Mouse (Mus musculus): Measurements from ENCODE around the gene Stab2.
A peak's percentile ranks its signal among the peaks of the same experiment; 100 is the strongest.

Stab2 gene

DNA sequence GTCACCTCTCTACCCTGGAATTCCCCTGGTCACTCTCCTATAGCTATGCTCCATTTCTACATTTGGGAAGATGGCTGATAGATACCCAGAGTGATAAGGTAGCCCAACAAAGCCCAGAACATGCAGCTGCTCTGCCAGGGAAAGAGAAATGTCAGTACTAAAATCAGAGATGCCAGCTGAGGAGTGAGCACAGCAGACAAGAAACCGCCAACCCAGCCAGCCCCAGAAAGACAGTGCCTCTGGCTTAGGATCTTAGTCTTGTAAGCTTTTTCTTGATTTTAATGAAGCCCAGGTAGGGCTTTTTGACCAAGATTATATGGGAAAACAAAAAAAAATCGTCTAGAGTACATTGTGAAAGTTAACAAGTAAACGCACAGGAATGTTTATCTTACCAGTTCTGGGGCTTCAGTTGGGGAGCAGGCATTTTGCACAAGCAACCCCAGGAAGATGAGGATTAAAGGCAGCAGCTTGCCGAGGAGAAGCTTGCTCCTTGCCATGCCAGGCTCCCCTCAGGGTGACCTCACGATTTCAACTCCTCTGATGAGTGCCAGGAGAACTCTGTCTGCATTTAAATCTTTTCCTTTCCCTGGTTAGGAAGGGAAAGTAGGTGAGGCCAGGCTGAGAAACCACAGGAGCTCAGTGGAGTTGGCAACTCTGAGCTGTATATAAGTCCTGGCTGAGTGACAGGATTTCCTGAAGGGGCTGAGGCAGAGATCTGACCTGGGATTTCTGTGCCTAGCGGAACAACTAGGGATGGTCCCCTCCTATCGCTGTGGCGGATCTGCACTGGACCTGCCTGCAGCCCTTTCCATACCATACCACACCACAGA is at the start of gene Stab2:
Stab2 (minus strand) TSS at position 641 of the 830 bp plus-strand sequence.
- DNase-seq (ENCODE audit: low read depth, low spot score) = no peak

DNA sequence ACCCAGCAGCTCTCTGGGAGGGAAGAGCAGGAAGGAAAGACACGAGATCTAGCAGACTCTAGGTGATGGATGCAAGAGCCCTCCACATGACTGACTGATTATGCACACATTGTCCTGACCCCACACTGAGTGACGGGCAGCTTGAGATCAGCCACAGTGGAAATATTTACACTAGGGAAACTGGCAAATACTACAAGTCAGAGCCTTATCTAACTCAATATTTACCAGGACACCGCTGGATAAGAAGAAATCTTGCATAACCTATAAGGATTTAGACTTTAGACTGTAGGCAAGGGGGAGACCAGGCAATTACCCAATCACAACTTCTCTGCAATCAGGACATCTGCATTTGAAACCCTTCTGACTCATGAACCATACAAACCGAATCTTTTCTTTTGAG is 43.9 kb upstream of the Stab2 start:
- DNase-seq (ENCODE audit: low read depth, low spot score) = no peak

DNA sequence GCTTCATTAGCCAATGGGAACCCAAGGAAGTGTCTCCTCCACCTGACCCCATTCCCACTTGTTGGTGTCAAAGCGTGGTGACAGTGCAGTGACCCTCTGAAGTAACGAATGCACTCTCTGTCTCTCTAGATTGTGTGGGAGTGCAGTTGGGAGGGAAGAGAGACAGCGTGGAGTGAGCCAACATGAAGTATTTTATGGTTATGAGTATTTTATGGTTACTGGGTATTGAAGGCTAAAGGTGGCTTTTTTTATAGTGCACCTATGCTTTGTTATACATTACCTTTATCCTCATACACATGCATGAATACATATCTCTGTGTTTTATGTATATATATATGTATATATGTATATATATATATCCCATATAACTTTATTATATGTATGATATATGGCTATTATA is 41.4 kb upstream of the Stab2 start:
- no peak for DNase-seq (ENCODE audit: low read depth, low spot score)

DNA sequence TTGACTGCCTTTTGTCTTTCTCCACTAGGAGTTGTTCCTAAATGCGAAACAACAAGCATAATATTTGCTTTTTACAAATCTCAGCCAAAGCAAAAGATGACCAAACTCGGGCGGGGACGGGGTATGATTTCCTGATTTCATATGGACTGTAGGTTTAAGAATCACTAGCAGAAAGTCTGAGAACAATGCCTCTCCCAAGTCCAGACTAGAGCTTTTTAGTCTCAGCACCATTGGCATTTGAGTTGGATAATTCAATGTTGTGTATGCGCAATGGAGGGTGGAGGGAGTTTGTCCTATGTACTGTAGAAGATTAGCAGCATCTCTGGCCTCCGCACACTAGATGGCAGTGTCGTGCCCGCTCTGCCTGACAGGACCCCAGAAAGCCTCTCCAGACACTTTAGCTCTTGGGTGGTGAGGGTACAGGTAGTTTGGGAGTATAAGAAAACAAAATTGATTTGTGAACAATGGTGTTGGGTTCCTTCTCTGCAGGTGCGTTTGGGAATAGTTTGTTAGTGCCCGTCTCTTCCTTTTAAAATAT is 39.2 kb upstream of the Stab2 start:
- no peak for DNase-seq (ENCODE audit: low read depth, low spot score)

DNA sequence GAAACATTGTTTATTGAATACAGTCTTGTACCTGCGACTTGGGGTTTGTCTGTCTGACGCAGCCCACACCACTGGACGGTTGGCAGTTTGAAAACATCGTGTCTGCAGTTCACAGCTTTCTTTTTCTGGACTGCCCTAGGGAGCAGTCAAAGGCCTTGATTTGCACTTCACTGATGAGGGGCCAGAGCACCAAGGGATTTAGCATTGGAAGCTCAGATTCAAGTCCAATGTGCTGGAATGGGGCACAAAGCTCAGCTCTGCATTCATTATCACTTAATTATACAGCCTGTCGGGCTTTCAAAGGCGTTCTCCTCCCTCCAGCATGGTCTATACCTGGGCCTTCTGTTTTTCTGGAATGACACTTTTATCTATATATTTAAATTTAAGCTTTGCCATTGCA is 38.6 kb upstream of the Stab2 start:
- no peak for DNase-seq (ENCODE audit: low read depth, low spot score)

DNA sequence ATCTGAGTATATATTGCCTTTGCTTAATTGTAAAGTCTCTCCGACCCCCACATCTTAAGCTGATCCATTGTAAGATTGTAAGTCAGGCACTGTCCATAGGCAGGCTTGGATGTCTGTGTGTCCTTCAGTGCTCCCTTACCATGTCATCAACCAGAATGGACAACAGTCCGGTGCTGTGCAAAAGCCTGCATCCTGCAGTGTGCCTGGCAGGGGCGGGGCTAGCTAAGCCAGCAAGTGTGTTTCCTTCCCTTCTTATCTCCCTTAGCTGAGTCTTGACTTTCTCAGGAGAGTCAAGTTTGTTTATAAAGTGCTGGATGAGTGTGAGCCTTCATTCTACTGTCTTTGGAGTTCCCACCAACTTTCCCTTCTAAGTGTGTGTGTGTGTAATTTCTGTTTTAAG is 37.4 kb upstream of the Stab2 start:
- no peak for DNase-seq (ENCODE audit: low read depth, low spot score)

DNA sequence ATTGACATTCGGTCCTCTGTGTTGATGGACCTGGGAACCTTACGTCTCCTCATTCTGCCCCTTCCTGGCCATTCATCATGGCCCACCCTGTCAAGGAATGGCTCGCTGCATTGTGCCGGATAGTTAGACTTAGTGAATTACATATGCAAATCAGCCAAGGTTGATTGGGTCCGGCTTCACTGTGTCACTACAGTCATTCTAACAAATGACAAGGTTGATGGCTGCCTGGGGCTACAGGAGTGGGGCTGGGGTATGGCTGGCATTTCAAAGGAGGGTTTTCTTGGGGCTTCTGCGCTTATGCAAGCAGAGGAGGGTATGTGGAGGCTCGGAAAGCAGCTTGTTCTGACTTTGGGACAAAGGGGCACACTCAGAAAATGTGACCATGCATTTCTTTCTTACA is 33.4 kb upstream of the Stab2 start:
- no peak for DNase-seq (ENCODE audit: low read depth, low spot score)

DNA sequence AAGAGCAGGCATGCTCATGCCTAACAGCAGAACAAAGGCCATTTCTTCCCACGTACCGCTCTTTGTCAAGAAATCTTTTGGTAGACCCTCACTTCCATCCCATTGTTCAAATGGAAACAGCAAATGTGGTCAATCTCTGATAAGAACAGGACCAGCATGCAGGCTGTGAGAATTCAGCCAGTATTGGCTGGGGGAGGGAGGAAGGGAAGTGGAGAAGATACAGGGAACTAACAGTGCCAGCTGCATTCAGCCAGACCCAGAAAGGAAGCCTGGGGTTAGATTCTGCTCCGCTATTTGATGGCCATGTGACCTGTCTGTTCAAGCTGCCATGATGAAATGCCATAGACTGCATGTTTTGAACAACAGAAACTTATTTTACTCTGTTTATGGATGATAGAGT is 32.0 kb upstream of the Stab2 start:
- DNase-seq (ENCODE audit: low read depth, low spot score) = no peak

DNA sequence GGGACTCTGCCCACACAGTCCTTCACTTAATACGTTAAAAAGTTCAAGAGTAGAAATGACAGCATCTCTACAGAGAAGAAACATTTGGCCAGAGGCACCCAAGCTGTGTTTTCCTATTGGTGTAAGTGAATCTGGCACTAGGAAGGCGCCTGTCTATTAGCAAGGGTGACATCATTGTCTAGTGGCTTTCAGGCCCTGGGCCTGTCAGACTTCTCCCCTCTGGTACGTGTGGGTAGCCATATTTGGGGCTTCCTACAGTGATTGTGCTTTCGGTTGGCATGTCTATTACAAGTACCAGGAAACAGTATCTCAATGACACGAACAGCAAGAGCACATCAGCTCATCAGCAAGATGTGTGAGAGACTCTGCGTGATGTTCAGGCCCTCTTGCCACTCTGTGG is 31.5 kb upstream of the Stab2 start:
- no peak for DNase-seq (ENCODE audit: low read depth, low spot score)

DNA sequence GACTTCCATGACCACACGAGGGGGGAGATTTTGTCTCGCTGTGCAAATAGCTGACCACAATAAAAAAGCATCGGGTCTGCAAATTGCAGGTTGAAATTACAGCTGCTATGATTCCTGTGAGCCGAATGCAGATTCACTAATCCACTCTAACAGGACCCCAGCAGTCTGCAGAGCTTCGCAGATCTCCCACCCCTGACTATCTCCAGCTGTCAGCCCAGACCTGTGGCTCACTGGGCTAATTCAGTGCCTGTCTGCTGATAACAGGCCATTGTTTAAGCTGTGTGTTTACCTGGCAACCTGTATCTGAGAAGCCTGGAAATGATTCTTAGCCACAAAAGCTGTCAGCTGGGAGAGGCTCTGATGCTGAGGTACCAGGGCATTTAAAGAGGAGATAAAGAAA is 29.2 kb upstream of the Stab2 start:
- no peak for DNase-seq (ENCODE audit: low read depth, low spot score)

DNA sequence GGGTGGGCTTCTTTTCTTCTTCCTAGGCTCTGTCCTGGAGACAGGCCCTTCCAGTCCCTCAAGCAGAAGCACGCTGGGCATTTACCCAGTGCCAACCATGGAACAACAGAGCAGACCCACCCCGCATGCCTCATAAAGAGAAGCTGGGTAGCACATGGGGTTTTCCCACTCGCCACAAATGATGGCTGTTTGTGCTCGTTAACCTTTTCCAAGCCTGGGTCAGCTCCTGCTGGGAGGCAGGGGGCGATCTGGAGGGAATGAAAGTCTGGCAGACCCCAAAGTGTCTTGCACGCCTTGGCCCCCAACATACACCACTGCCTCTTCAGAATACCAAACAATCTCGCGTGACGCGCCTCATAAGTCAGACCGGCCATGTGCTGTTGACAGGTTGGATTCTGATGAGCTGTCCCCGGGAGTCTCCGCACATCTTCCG is 28.5 kb upstream of the Stab2 start:
- DNase-seq (ENCODE audit: low read depth, low spot score) = no peak

DNA sequence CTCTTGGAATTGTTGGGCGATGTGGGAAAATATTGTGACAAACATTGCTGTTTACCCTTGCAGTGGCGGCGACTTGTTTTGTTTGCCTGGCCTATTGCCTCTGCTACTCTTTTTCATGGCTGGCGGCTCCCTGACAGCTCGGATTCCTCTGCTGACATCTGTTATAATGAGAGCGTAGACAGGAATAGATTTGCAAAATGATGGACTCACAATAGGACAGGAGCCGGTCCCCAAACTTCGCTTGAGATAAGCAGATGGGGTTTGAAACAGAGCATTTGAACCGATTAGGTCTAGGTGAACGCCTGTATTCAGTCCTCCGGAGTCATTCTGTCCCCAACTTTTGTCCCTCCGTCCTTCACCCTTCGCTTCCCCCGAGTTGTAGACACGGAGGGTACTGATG is 28.0 kb upstream of the Stab2 start:
- DNase-seq (ENCODE audit: low read depth, low spot score) = no peak

DNA sequence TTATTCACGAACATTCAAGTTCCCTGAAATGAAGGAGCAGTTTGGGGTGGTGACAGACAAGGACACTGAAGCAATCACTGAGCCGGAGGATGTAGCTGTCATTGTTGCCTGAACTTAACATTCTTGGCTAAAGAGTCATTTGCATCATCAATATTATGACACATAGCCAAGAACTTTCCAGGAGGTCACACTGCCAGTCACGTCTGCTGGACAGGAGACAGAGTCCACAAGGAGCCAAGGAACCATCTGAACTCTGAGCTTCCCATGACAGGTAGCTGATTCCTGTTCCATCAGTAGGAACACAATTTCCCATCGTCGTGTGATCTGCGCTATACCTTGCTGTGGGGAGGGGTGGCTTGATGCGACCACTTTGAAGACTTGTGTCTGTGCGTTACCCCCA is 24.9 kb upstream of the Stab2 start:
- no peak for DNase-seq (ENCODE audit: low read depth, low spot score)

DNA sequence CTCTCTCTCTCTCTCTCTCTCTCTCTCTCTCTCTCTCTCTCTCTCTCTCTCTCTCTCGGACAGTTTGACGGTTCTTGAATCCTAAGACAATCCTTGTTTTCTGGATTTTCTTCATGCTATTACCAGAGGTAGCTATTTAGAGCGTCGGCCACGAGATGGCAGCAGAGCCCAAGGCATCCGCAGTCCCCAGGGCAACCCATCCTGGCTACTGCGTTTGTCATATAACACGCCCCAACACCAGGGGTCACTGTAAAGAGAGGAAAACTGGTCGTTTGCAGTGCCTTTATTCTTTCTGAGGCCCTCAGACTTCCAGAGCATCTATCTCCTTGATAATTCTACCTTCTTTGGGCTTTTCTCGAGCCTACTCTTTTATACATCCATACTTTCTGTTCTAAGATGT is 17.1 kb upstream of the Stab2 start:
- peak; percentile 87 for DNase-seq (ENCODE audit: low read depth, low spot score)

DNA sequence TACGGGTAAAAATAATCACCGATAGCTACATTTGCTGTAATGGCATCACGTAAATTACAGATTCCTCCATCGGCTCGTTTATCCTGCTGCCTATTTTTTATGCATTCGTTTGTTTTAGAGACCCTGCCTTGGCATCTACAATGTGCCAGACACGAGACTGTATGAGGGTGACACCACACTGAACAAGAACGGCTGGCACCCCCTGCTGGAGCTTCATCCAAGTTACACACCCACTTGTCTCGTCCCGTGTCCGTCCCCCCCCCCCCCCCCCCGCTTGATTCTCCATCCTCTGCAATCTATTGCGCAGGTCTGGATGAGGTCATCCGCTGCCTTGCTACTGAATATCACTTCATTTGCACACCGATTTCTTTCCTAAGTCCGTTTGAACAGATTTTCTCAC is 12.9 kb upstream of the Stab2 start:
- peak; percentile 42 for DNase-seq (ENCODE audit: low read depth, low spot score)

DNA sequence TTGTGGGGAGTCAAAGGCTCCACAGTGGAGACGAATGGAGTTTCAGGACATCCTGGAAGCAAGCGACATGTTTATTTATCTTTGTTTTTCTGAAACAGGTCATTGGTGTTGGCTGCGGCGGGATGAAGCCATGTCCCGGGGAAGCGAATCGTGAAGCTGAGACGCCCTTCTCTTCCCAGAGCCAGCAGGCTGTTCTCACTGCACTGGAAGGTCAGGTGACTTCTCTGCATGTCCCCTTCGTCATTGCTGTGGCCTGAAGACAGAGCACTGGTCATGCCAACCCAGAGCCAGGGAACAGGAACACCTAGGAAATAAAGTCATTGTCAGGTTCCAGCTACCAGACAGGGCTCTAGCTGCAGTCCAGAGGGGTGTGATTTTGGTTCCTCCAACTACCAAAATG is 11.1 kb upstream of the Stab2 start:
- DNase-seq (ENCODE audit: low read depth, low spot score) = no peak

DNA sequence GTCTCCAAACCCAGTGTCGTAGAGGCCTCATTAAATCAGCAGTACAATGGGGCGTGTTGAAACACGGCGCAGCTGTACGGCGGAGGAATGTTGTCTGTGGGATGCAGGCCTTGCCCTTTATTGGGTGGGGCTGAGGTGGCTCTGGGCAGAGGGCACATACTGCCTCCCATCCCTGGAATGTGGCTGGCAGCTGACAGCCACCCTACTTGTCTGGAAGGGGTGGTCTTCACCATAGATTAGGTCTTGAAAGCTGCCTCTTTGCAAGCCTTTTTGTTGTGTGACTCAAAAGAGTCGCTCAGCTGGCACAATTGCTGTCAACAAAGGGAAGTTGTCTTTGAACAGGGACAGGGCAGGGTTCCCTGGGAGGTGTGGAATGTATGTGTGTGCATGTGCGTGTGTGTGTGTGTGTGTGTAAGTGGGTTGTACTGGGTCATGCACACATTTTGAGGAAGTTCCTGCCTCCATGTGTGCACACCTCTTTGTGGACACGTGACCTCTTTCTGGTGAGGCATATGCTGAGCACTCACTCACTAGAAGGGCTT is 8.4 kb upstream of the Stab2 start:
- DNase-seq (ENCODE audit: low read depth, low spot score) = no peak

DNA sequence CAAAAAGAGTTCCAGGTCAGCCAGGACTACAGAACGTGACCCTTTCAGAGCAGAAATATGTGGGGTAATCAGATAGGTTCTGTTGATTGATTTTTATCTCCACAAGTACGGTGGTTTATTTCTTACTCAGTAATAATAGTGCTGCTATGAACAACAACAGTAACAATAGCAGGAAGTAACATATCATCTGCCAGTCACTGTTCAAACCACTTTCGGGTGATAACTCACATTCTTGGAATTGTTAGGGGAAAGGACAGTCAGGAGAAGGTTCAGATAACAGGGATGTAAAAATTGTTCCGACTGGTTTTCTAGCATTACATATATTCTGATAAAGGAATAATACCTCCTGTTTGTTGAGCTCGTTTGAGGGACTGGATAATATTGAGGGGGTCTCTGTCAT is 7.6 kb upstream of the Stab2 start:
- no peak for DNase-seq (ENCODE audit: low read depth, low spot score)

DNA sequence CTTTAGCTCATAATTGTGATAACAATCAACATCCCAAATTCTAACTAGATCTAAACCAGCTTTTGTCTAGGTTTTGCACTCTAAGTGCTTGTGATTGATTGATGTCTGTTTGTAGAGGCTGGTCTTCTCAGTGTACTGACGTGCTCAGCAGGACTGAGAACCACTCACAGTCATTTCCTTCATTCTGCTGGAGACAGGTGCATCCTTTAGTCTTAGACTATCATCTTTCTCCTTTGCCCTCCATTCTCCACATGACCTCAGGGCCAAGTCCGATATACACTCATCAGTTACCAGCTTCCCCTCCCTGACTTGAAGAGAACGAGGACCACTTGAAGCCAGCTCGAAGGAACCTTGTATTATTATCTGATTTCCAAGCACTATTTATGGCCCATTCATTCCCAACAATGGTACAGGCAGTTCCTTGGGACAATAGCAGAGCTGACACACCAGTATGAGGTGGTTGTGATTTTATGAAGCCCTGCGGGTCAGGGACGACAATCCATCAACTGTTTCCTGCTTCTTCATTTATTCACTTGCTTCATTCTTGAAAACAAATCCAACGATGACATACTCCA is 6.7 kb upstream of the Stab2 start:
- DNase-seq (ENCODE audit: low read depth, low spot score) = no peak

DNA sequence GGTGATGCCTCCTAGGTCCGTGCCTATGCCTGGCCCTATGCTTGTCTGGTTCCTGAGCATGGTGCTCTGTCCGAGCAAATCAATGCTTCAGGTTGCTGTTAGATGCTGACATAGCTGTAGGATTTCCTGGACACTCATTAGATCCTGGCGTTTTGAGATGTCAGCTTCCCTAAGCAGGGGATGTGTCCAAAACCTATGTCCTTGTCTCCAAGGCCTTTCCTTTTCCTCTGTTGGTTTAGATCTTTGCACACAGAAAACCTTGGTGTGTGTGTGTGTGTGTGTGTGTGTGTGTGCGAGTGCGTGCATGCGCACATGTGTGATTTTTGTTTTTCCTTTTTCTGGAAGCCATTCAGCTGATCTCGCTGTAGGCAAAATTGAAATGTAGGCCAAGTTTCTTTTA is 4.3 kb upstream of the Stab2 start:
- no peak for DNase-seq (ENCODE audit: low read depth, low spot score)

DNA sequence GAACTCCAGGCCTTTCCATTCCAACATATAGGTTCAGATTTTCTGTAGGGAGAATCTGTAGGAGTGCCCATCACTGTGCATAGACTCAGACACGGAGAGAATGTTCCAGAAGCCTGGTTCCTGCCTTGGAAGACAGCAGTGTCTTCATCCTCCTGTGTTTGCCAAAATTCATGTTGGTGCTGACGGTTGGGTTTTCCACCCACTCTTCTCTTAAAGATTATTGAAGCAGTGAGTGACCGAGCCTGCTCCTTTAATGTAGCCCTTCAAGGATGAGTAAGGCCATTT is 332 bp upstream of the Stab2 start:
- no peak for DNase-seq (ENCODE audit: low read depth, low spot score)

DNA sequence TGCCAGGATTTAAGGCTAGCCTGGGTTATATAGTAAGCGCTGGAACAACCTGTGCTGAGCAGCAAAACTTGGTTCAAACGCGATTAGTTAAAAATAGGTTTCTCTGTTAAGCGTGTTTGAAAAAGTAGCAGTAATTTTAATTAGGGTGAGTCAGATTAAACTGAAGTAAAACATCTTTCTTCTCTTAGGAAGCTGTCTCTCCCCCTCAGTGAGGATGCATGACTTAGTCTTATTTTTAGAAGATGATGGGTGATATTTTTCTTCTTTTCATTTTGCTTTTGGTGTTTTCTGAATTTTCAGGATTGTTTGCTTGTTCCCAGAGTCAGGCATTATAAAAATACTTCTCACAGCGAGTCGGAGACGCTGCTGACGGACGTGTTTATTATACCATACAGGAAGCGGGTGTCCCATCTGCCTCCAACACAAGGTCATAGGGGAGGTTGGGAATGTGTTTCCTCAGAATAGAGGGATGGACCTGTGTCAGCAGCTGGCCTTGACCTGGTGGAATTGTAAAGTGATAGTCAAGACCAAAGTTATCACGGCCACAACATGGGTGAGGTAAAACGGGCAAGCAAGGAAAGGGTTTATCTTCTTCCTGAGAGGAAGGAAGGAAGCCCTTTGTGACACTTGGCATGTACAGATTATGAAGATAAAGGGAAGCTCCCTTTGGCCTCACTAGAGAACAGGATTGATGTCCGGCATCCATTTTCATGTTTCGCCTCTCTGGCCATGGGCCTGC is 15.4 kb downstream of the Stab2 start:
- DNase-seq (ENCODE audit: low read depth, low spot score) = no peak

DNA sequence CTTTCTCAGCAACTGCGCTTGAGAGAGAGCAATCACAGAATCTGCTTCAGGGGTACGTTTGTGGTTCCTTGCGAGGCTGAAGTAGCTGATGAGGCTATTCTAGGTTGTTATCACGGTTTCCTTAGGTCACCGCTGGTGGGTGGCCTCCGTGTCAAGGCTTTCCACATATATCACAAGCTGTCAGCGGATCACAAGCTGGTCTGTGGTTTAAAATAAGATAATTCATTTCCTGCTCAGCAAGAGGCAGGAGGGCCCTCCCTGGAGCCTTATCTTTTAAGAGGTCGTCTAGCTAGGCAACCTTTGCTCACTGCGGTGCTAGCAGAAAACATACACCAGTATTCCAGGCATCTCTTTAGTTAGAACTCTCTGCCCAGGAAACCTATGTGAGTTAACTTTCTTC is 17.2 kb downstream of the Stab2 start:
- no peak for DNase-seq (ENCODE audit: low read depth, low spot score)

Measured in 3T3-L1 (cell line).